Mouse (Mus musculus): ENCODE results near the gene Tcf20. TPM values are rescaled to one million over a fixed set of nuclear protein-coding genes. Genes with fewer than 3 reads are reported as not detected.

The Tcf20 gene
- polyA plus RNA-seq (2014; fragmentation: Illumina TruSeq; extraction: RNeasy Lipid Tissue Mini Kit (QIAGEN cat#74804); ENCODE audit: low replicate concordance) = 10.4 TPM

GRCm38 (mm10) chr15:82987732-82988112, at the start of gene Tcf20:
TSS of gene Tcf20 (minus strand) at chr15:82987872.

GRCm38 (mm10) chr15:83032981-83033541, 45.4 kb upstream of the Tcf20 start, which contains the start of gene Nfam1:
TSS of gene Nfam1 (minus strand) at chr15:83033306.

GRCm38 (mm10) chr15:82794277-82794676, 193.4 kb downstream of the Tcf20 start, which contains the start of gene Cyp2d26:
TSS of gene Cyp2d26 (minus strand) at chr15:82794294.

GRCm38 (mm10) chr15:82763631-82764420, 223.8 kb downstream of the Tcf20 start, which contains the start of gene Cyp2d40:
TSS of gene Cyp2d40 (minus strand) at chr15:82764183.

Other genes starting within 250 kb of the Tcf20 start
- not detected for gene Cyp2d40, start 223.7 kb downstream of the Tcf20 start, polyA plus RNA-seq (2014; fragmentation: Illumina TruSeq; extraction: RNeasy Lipid Tissue Mini Kit (QIAGEN cat#74804); ENCODE audit: low replicate concordance)
- 100 TPM for gene Cyp2d26, start 193.6 kb downstream of the Tcf20 start, polyA plus RNA-seq (2014; fragmentation: Illumina TruSeq; extraction: RNeasy Lipid Tissue Mini Kit (QIAGEN cat#74804); ENCODE audit: low replicate concordance)
- gene Nfam1, start 45.4 kb upstream of the Tcf20 start, polyA plus RNA-seq (2014; fragmentation: Illumina TruSeq; extraction: RNeasy Lipid Tissue Mini Kit (QIAGEN cat#74804); ENCODE audit: low replicate concordance) = 0.26 TPM
- gene Serhl, start 101.6 kb upstream of the Tcf20 start, polyA plus RNA-seq (2014; fragmentation: Illumina TruSeq; extraction: RNeasy Lipid Tissue Mini Kit (QIAGEN cat#74804); ENCODE audit: low replicate concordance) = 5.9 TPM
- gene Rrp7a, start 134.9 kb upstream of the Tcf20 start, polyA plus RNA-seq (2014; fragmentation: Illumina TruSeq; extraction: RNeasy Lipid Tissue Mini Kit (QIAGEN cat#74804); ENCODE audit: low replicate concordance) = 0.67 TPM
- 15.9 TPM for gene Poldip3, start 161.5 kb upstream of the Tcf20 start, polyA plus RNA-seq (2014; fragmentation: Illumina TruSeq; extraction: RNeasy Lipid Tissue Mini Kit (QIAGEN cat#74804); ENCODE audit: low replicate concordance)
- gene Cyb5r3, start 184.7 kb upstream of the Tcf20 start, polyA plus RNA-seq (2014; fragmentation: Illumina TruSeq; extraction: RNeasy Lipid Tissue Mini Kit (QIAGEN cat#74804); ENCODE audit: low replicate concordance) = 107 TPM